Mouse (Mus musculus): ENCODE data around the gene Tbc1d17.

GRCm38 (mm10) chr7:44814423-44814822 is 34.5 kb downstream of the Tbc1d17 start:
- TF ChIP-seq EP300 (IDR thresholded peaks at IDR 0.05; ENCODE audit: insufficient read depth, low read depth, low read length) (no peak), CTCF (IDR thresholded peaks at IDR 0.05; ENCODE audit: low read depth, low read length) (no peak)
